Mouse (Mus musculus): ENCODE results near the gene Jup. TPM values are rescaled to one million over a fixed set of nuclear protein-coding genes. Genes with fewer than 3 reads are reported as not detected.
"Not testable (repeated sequence)": the region's sequence is repeated elsewhere in the genome, so short reads cannot be mapped to it uniquely, and the experiment has no call there.

Gene Jup
- total RNA-seq, 2 experiments from 2014 or later: 40.8 to 43.0 TPM

GRCm38 (mm10) chr11:100321479-100322305 is 75.9 kb downstream of the Jup start:
- not testable (repeated sequence) for DNase-seq (ENCODE audit: low spot score in 2 of 2)

GRCm38 (mm10) chr11:100320701-100321410 is 76.7 kb downstream of the Jup start:
- DNase-seq (ENCODE audit: low spot score in 2 of 2): not testable (repeated sequence)

GRCm38 (mm10) chr11:100320172-100320630 is 77.4 kb downstream of the Jup start:
- peak; percentile 88 to 95 for DNase-seq (ENCODE audit: low spot score in 2 of 2)

- DNase-seq (ENCODE audit: low spot score in 2 of 2): peak; percentile 99 to 100
These were observed 77.9 kb downstream of the Jup start, which contains the start of gene Eif1 for GRCm38 (mm10) chr11:100319492-100320171. Eif1 (plus strand) TSS chr11:100319885.

Small RNA genes lying within 50 kb of the gene (microRNA-seq; reads per million reads assigned to microRNA genes)
- 0 reads per million in 2 experiments for gene Gm27374

Other genes starting within 250 kb of the Jup start
- gene Krt19, start 249.1 kb downstream of the Jup start, total RNA-seq (2021): under 1 TPM; 0.48 to 0.81 TPM
- gene Krt9, start 204.5 kb downstream of the Jup start, total RNA-seq (2021): 1 to 10 TPM; 1.8 to 2.1 TPM
- gene Krt14, start 190.2 kb downstream of the Jup start, total RNA-seq (2021): not detected
- not detected for gene Krt16, start 148.9 kb downstream of the Jup start, total RNA-seq (2021)
- gene Krt17, start 136.7 kb downstream of the Jup start, total RNA-seq (2021): not detected
- gene Krt42, start 127.9 kb downstream of the Jup start, total RNA-seq (2021): not detected
- gene Eif1, start 77.9 kb downstream of the Jup start, total RNA-seq (2021): 100 to 1,000 TPM; 704 to 721 TPM
- not detected for gene Gast, start 63.4 kb downstream of the Jup start, total RNA-seq (2021)
- gene Hap1, start 41.6 kb downstream of the Jup start, total RNA-seq (2021): 100 to 1,000 TPM; 110 to 123 TPM
- gene P3h4, start 17.1 kb upstream of the Jup start, total RNA-seq (2021): 1 to 10 TPM; 7.5 to 8.1 TPM
- 10 to 100 TPM; 11.9 TPM for gene Fkbp10, start 17.9 kb upstream of the Jup start, total RNA-seq (2021)
- 10 to 100 TPM; 50.4 to 58.2 TPM for gene Nt5c3b, start 44.0 kb upstream of the Jup start, total RNA-seq (2021)
- 1 to 10 TPM; 1.1 to 1.4 TPM for gene Klhl10, start 44.2 kb upstream of the Jup start, total RNA-seq (2021)
- 10 to 100 TPM; 94.3 to 98.1 TPM for gene Klhl11, start 75.0 kb upstream of the Jup start, total RNA-seq (2021)
- gene Acly, start 130.2 kb upstream of the Jup start, total RNA-seq (2021): 100 to 1,000 TPM; 110 to 119 TPM
- gene Ttc25, start 147.8 kb upstream of the Jup start, total RNA-seq (2021): 1 to 10 TPM in 1 of 2 experiments, under 1 TPM in 1; 0.60 to 1.5 TPM
- gene Cnp, start 177.1 kb upstream of the Jup start, total RNA-seq (2021): 100 to 1,000 TPM; 355 to 359 TPM
- 10 to 100 TPM; 22.8 to 23.0 TPM for gene Nkiras2, start 221.5 kb upstream of the Jup start, total RNA-seq (2021)
- gene Dnajc7, start 222.4 kb upstream of the Jup start, total RNA-seq (2021): 100 to 1,000 TPM; 237 to 253 TPM